Mouse (Mus musculus): ENCODE results near the gene Cln6. TPM values are rescaled to one million over a fixed set of nuclear protein-coding genes. Genes with fewer than 3 reads are reported as not detected.

The Cln6 gene
- polyA plus RNA-seq, 1 experiment = 25.9 TPM

DNA sequence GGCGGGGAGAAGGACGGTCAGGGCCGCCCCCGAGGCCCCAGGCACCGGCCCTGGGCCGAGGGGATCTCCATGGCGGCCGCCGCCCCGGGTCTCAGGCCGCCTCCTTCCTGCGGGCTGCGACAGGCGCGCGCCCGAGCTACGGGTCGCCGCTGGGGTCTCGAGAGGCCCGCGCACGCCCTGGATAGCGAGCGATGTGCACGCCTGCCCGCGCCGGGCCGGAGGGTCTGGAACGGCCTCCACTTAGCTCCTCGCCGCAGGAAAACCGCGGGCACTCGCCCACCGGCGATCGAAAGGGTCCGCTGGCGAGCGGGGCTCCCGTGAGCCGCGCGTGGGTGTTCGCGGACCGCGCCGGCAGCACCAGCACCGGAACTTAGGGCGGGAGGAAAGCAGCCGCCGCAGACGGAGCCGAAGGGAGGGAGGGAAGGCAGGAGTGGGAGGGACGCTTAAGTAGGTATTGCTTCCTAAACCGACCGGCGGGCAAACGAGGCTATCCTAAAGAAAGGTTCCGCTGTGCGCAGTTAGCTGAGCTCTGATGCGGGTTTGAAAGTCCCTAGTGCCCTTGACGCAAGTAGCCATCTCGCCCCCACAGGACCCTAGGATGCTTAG, 27.0 kb upstream of the Cln6 start, which contains the start of gene Fem1b:
Fem1b (minus strand) TSS at position 419 of the 606 bp plus-strand sequence.
- H3K27me3 ChIP-seq (ENCODE audit: control insufficient read depth, insufficient read depth, insufficient read length) = no peaks in the 10 kb centered on the region
- peak within 1 kb of the TSS; percentile 99 for H3ac ChIP-seq (ENCODE audit: control insufficient read depth, insufficient read length)
- H3K4me3 ChIP-seq = peak within 1 kb of the TSS; percentile 90
- no peaks in the 10 kb centered on the region for H3K36me3 ChIP-seq (ENCODE audit: control insufficient read depth, insufficient read depth)
- peaks cover 46% of the 10 kb centered on the region for H3K79me2 ChIP-seq (ENCODE audit: control insufficient read depth, insufficient read depth)
- TF ChIP-seq USF1 (IDR thresholded peaks at IDR 0.05; ENCODE audit: low read depth) = no peak
- no peak for TF ChIP-seq E2F4 (IDR thresholded peaks at IDR 0.05; ENCODE audit: insufficient read depth)
- peak in 1 of 3 experiments; percentile 29 for TF ChIP-seq MYOD1 (IDR thresholded peaks at IDR 0.05; ENCODE audit: control insufficient read depth in 1 of 3, insufficient read length in 2 of 3, low read depth in 2 of 3)
- TF ChIP-seq TCF3 (IDR thresholded peaks at IDR 0.05; ENCODE audit: insufficient read length, low read depth) = no peak
- no peak for TF ChIP-seq CEBPB (IDR thresholded peaks at IDR 0.05; ENCODE audit: insufficient read depth, poor library complexity, severe bottlenecking)
- TF ChIP-seq POLR2A (IDR thresholded peaks at IDR 0.05; ENCODE audit: insufficient read length, low read depth) = peak; percentile 89
- no peak for TF ChIP-seq TCF12 (IDR thresholded peaks at IDR 0.05; ENCODE audit: insufficient read depth, poor library complexity, severe bottlenecking)
- no peak for TF ChIP-seq REST (IDR thresholded peaks at IDR 0.05; ENCODE audit: insufficient read depth, insufficient read length)
- peak; percentile 54 for TF ChIP-seq SRF (IDR thresholded peaks at IDR 0.05; ENCODE audit: control insufficient read depth, insufficient read length, low read depth)
- no peak for TF ChIP-seq MYOG (IDR thresholded peaks at IDR 0.05; ENCODE audit: control insufficient read depth in 1 of 3, insufficient read depth in 1 of 3, insufficient read length in 2 of 3, low read depth in 2 of 3)
- TF ChIP-seq POLR2AphosphoS2 (IDR thresholded peaks at IDR 0.05; ENCODE audit: insufficient read length, low read depth) = peak; percentile 94
- no peak for TF ChIP-seq MAX (IDR thresholded peaks at IDR 0.05; ENCODE audit: low read depth)
- peak within 1 kb of the TSS; percentile 97 for H3K4me2 ChIP-seq (ENCODE audit: low read depth)

DNA sequence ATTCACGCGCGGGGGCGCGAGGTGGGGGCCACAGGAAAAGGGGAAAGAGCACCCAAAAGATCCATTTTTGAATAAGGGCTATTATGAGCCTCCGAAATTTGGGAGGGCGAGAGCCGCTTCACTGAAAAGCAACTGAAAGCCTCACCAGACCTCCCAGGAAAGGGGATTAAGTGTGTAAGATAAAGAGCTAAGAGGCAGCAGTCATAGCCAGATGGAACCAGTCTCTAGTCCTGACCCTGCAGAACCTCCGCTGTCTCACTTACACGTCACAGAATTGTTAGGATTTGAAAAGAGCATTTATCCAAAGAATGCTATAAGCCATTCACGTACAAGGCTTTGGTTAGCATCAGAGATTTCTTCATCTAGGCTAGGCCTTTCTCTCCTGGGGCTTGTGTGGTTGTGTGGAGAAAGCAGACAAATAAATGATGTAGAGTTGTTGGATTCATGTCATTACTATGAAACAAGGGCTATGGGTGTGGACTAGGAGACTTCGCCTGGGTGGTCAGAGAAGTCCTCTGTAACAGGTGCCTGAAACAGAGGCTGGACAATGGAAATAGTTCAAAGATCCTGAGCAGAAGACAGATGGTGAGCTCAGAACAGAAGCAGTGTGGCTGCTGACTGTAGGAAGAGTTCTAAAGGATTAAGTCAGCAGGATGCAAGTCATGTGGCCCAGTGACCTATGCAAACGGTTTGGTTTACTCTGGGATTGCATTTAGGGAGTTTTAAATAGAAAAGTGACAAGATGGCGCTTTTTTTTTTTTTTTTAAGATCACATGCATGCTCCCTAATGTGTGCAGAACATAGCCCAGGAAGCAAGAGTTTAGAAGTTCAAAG, 26.2 kb upstream of the Cln6 start:
- H3K79me2 ChIP-seq (ENCODE audit: control insufficient read depth, insufficient read depth) = peaks cover 38% of the 10 kb centered on the region
- no peaks in the 10 kb centered on the region for H3K27me3 ChIP-seq (ENCODE audit: control insufficient read depth, insufficient read depth, insufficient read length)
- peak overlapping the region; percentile 97 for H3K4me2 ChIP-seq (ENCODE audit: low read depth)
- peak overlapping the region; percentile 90 for H3K4me3 ChIP-seq
- H3K36me3 ChIP-seq (ENCODE audit: control insufficient read depth, insufficient read depth) = no peaks in the 10 kb centered on the region
- peak overlapping the region; percentile 99 for H3ac ChIP-seq (ENCODE audit: control insufficient read depth, insufficient read length)
- TF ChIP-seq SRF (IDR thresholded peaks at IDR 0.05; ENCODE audit: control insufficient read depth, insufficient read length, low read depth) (no peak), TCF3 (IDR thresholded peaks at IDR 0.05; ENCODE audit: insufficient read length, low read depth) (no peak), MAX (IDR thresholded peaks at IDR 0.05; ENCODE audit: low read depth) (no peak), E2F4 (IDR thresholded peaks at IDR 0.05; ENCODE audit: insufficient read depth) (no peak), CEBPB (IDR thresholded peaks at IDR 0.05; ENCODE audit: insufficient read depth, poor library complexity, severe bottlenecking) (no peak), USF1 (IDR thresholded peaks at IDR 0.05; ENCODE audit: low read depth) (peak; percentile 61), MYOG (IDR thresholded peaks at IDR 0.05; ENCODE audit: control insufficient read depth in 1 of 3, insufficient read depth in 1 of 3, insufficient read length in 2 of 3, low read depth in 2 of 3) (peak in 2 of 3 experiments; percentile 11 to 83), POLR2A (IDR thresholded peaks at IDR 0.05; ENCODE audit: insufficient read length, low read depth) (no peak), POLR2AphosphoS2 (IDR thresholded peaks at IDR 0.05; ENCODE audit: insufficient read length, low read depth) (peak; percentile 32), TCF12 (IDR thresholded peaks at IDR 0.05; ENCODE audit: insufficient read depth, poor library complexity, severe bottlenecking) (no peak), REST (IDR thresholded peaks at IDR 0.05; ENCODE audit: insufficient read depth, insufficient read length) (no peak), MYOD1 (IDR thresholded peaks at IDR 0.05; ENCODE audit: control insufficient read depth in 1 of 3, insufficient read length in 2 of 3, low read depth in 2 of 3) (peak; percentile 44 to 77 (median 73))

DNA sequence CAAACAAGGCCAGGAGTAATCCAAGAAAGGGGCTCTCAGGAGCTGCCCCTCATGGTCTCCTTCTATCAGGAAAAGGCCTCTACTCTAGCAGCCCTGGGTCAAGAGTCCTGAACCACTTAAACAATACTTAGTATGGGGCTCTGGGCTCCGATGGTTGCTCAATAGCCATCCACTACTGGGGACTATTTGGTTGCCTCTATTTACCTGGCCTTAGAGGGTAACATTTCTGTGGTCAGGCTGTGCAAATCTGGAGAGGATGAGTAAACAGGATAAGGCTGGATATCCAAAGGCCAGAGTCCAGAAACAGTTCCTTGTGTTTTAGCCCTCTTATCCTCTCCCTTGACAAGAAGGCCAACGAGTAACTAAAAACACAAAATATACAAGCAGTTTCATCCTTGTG, 23.8 kb upstream of the Cln6 start:
- no peaks in the 10 kb centered on the region for H3K27me3 ChIP-seq (ENCODE audit: control insufficient read depth, insufficient read depth, insufficient read length)
- no peak overlapping the region for H3ac ChIP-seq (ENCODE audit: control insufficient read depth, insufficient read length)

More for the DNA sequence above, 23.8 kb upstream of the Cln6 start:
- H3K4me3 ChIP-seq = no peak overlapping the region
- TF ChIP-seq TCF3 (IDR thresholded peaks at IDR 0.05; ENCODE audit: insufficient read length, low read depth) (no peak), USF1 (IDR thresholded peaks at IDR 0.05; ENCODE audit: low read depth) (no peak), SRF (IDR thresholded peaks at IDR 0.05; ENCODE audit: control insufficient read depth, insufficient read length, low read depth) (no peak), MAX (IDR thresholded peaks at IDR 0.05; ENCODE audit: low read depth) (no peak), CEBPB (IDR thresholded peaks at IDR 0.05; ENCODE audit: insufficient read depth, poor library complexity, severe bottlenecking) (no peak), E2F4 (IDR thresholded peaks at IDR 0.05; ENCODE audit: insufficient read depth) (no peak), MYOG (IDR thresholded peaks at IDR 0.05; ENCODE audit: control insufficient read depth in 1 of 3, insufficient read depth in 1 of 3, insufficient read length in 2 of 3, low read depth in 2 of 3) (no peak), TCF12 (IDR thresholded peaks at IDR 0.05; ENCODE audit: insufficient read depth, poor library complexity, severe bottlenecking) (no peak), POLR2AphosphoS2 (IDR thresholded peaks at IDR 0.05; ENCODE audit: insufficient read length, low read depth) (no peak), POLR2A (IDR thresholded peaks at IDR 0.05; ENCODE audit: insufficient read length, low read depth) (no peak), MYOD1 (IDR thresholded peaks at IDR 0.05; ENCODE audit: control insufficient read depth in 1 of 3, insufficient read length in 2 of 3, low read depth in 2 of 3) (no peak), REST (IDR thresholded peaks at IDR 0.05; ENCODE audit: insufficient read depth, insufficient read length) (no peak)
- H3K79me2 ChIP-seq (ENCODE audit: control insufficient read depth, insufficient read depth) = peaks cover 15% of the 10 kb centered on the region
- H3K36me3 ChIP-seq (ENCODE audit: control insufficient read depth, insufficient read depth) = no peaks in the 10 kb centered on the region
- H3K4me2 ChIP-seq (ENCODE audit: low read depth) = no peak overlapping the region

Data from myocyte (in vitro differentiated cells).